Mouse (Mus musculus) kidney, postnatal 25 days (tissue): ENCODE results near the gene Kif11.

Source experiments
- DNase-seq, 2 experiments: peaks; one replicate each; pipeline ENCODE4 v3.0.0; 2021; ENCODE audit warnings: mixed read lengths in 2 of 2

The Kif11 gene

DNA sequence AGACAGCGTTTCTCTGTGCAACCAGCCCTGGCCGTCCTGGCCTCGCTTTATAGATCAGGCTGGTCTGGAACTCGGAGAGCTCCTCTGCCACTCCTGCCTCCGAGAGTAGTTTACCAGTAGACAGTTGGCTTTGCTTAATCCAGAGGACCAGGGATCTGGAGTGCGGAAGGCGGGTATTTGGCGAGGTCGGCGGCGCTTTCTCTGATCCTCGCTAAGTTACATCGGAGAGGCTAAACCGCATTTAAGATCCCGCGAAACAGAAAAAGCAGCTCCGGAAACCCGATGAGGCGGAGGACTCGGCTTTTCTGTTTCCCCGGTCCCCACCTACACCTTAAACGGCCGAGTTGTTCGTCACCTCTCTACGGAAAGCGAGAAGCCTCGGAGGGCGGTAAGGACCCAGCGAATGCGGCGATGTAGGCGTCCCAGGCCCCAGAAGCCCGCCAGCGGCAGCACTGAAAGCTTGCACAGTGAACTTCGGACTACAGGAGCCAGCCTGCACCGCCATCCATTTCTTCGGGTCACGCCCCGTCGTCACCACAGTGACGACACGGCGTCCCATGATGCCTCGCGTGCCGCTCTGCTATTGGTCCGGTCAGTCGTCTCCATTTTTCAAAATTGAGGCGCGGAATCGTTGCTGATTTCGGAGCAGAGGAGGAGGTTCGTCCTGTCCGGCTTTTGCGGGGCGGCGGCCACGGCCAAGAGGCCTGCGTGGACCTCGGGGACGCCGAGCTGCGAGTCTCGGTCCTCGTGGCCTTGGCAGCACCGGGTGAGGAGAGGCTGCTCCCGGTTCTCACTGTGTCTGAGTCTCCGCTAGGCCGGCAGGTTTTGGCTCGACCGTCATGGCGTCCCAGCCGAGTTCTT lies at the start of gene Kif11:
Gene Kif11, plus strand, starts transcription at position 649 of the 861 bp plus-strand sequence.
- peak; percentile 97 to 98 for DNase-seq

DNA sequence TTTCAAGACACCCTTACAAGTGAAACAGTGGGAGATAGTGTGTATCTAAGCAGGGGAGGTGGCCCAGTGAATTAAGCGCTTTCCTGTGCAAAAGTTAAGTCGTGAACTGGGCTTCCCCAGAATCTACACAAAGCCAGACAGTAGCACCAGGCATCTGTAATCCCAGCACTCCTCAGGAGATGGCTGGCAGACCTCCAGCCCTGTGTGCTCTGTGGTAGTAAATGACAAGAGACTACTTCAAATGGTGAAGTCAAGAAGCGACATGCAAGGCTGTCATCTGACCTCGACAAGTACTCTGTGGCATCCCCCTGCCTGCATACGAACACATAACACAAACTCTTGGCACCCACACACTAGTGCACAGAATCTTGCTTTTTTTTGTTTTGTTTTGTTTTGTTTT lies 49.0 kb upstream of the Kif11 start:
- DNase-seq, result no peak

DNA sequence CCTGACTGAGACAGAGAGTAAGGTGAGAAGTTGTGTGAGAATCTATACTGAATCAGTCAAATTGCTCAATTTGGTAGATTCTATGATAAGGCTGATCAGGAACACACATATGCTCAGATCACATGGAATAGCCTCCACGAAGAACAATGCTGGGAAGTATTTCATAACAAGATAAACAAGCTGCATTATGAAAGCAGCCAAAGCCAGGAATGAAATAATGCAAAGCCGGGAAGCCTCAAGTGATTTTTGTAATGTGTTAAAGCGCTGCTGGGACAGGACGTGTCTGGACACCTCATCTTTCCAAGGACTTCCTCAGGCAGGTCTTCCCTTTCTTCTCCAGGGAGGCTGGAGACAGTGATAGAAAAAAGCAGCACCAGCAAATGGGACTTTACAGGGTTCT lies 43.5 kb upstream of the Kif11 start:
- no peak for DNase-seq

DNA sequence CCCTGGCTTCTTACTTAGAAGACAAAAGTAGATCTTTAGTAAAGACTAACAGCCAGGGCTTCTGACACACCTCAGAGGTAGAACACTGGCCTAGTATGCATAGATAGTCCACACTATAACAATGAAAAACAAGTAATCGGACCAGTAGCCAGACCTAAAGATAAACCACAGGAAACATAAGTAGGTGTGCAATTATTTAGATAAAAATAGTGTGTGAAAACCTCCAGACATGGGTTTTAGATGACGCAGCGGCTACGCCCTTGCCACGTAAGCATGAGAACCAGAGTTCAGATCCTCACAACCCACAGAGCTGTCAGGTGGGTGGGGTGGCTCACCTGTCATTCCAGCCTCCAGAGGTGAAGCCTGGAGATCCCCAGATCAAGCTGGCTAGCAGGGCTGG lies 42.8 kb upstream of the Kif11 start:
- DNase-seq, result no peak

DNA sequence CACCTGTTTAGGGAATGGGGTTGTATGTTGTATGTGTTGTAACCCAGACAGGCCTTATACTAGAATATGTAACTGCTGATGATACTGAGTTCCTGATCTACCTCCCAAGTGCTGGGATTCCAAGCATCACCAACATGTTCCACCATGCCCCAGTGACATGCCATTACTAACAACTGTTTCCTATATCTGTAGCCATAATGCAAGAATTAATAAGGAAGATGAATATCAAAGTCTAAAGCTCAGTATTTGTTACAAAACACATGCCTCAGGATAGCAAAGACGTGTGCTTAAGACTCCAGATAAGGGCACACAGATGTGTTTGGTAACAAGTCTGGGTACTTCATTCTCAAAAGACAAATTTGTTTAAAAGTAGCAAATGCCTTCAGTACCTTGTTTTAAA lies 40.8 kb upstream of the Kif11 start:
- DNase-seq, result no peak

DNA sequence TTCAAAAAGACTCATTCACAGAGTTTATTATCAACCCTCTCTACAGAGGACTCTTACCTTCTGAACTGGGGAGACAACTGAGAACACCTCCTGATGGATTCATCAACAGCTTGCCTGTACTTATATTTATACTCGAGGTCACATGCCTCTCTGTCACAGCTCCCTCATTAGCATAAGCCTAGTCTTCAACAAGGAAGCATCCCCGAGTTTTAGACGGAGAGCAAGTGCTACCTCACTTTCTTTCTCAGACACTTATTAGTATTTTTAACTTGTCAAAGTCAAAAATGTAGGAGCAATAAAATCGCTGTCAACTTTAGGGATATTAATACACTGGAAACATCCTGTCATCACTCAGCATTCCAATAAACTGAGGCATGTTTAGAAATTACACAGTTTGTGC lies 38.5 kb upstream of the Kif11 start, which contains the start of gene Ide:
Gene Ide, minus strand, starts transcription at position 101 of the 400 bp plus-strand sequence.
- no peak for DNase-seq

DNA sequence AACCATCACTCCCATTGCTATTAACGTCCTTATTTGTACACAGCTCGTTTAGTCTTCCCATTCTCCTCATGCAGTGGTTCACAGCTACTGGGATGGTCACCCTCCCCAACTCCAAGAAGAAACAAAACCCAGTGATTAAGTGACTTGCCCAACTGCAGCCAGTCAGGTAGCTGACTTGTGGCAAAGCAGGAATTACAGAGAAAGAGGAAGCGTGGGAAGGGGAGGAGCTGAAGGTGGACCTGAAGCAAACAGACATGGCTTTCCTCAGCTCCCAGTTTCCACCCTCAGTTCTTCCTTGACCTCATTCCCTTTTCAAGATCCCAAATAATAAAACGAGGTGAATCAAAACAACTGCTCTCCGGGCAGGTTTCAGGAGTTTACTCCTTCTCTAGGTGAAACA lies 35.7 kb upstream of the Kif11 start:
- no peak for DNase-seq

DNA sequence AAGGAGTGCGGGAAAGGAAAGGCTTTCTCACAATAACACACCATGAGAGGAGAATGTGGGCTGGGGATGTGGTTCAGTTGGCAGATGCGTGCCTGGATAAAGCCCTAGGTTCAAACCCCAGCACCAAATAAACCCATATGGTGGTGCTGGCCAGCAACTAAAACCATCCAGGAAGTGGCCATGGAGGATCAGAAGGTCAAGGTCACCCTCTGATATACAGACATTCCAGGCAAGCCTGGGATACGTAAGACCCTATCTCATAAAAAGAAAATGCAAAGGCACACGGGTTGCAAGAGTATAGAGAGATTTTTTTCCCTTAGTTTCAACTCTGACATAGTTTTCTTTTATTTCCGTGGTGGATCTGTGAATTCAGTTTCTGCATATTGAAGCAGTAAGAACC lies 35.3 kb upstream of the Kif11 start:
- no peak for DNase-seq

DNA sequence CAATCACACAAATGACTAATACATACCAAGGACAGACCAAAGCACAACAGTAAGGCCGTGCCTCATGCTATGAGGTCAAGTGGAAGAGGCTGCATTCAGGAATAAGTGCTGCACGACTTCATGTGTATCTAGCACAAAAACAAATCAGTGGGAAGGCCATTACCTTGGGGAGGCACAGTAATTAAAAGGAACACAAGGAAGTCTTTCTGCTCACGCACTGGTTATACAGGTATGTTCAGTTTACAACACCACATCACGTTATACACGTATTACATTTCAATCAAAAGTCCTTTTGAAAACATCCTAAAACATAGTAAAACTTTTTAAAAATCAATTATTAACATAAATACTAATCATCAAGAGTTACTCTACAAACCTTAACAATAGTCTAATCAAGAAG lies 32.3 kb upstream of the Kif11 start:
- no peak for DNase-seq

DNA sequence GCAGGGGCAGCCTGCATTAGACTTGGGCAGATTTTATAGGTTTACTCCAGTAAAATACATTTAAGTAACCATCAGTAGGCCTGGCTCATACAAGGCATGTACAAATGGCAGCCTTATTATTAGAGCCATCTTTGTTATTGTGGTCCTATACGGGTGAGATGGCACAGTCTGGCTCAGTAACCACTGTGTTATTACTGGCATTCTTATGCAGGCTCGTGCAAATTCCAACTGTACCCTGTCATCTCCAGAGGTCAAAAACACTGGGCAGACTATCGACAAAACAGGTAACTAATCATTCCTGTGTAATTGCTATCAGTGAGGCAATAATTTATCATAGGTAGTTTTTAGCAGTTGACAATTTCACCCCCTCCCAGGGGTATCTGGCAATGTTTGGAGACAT lies 29.9 kb upstream of the Kif11 start:
- DNase-seq, result no peak

DNA sequence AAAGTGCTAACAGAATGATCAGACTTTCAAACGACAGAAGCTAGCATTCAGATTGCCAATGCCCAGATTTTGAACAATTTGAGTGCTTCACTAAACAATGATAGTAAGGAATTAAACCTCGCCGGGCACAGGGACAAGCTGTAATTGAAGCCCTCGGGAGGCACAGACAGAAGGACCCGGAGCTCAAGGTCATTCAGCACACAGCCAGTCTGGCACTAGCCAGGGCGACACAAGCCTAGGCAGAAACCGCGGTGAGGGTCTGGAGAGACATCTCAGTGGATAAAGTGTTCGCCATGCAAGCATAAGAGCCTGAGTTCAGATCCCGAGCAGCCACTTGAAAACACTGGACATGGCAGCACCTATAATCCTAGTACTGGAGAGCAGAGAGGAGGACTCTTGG lies 27.9 kb upstream of the Kif11 start:
- no peak for DNase-seq

DNA sequence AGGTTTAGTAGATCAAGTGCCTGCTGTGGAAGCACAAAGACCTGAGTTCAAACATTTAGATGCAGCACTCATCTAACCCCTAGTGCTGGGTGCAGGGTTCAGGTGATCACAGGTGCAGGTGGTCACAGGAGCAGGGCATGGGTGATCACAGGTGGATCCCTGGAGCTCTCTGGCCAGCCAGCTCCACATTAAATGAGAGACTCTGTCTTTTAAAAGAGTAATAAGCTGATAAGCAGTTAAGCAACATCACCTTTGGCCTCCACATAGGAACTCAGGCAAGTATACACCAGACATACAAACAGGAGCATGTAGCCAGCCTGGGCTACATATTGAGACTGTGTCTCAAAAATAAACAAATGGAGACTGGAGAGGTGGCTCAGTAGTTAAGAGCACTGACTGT lies 27.3 kb upstream of the Kif11 start:
- no peak for DNase-seq

DNA sequence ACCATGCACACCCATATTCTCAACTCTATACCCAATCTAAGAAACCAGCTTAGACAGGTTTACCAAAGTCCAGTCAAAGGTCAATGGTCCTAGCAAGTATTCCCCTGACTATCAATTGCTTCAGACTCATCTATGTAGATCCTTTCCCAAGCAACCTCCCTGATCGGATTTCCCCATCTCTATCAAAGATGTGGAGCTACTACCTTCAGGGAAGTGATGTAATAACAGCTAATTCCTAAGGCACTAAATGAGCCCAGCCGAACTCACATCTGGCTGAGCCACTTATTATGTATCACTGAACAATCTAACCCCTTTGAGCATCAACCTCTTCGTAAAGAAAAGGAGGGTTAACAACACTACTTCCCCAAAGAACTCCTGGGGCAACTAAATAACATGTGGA lies 23.4 kb upstream of the Kif11 start:
- DNase-seq, result no peak

DNA sequence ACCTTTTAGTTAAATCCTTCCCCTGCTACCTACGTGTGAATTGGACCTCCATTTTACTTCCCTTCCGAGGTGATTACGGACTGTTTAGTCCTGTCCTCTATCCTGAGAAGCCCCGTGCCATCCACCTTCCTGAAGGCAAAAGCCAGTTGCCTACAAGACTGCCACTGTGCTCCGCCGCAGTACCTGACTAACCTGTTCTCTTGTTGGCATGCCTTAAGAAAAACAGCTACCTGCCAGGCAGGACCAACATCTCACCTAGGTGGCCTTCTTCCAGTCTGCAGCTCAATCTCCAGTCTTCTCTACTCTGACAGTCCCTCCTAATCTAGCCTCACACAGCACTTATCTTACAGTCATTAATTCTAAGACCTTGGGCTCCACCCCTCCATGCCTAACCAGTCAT lies 22.9 kb upstream of the Kif11 start:
- DNase-seq, result peak in 1 of 2 experiments; percentile 39

DNA sequence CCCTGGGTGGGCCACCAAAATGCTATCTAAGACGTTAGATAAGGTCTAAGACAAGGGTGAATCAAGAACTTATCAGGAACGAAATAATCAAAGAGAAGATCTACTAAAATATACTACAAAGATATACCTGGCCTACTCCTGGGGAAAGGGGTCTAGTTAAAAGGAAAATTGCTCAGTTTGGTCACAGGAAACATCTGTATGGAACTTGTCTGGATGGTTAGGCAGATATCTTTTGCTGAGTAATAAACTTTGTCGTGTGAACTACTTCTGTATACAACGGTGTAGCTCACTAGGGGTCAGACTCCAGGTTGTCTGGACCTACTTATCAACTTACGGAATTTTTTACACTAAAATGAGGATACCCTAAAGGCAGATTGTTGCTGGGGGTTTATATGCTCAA lies 16.2 kb upstream of the Kif11 start:
- DNase-seq, result no peak

DNA sequence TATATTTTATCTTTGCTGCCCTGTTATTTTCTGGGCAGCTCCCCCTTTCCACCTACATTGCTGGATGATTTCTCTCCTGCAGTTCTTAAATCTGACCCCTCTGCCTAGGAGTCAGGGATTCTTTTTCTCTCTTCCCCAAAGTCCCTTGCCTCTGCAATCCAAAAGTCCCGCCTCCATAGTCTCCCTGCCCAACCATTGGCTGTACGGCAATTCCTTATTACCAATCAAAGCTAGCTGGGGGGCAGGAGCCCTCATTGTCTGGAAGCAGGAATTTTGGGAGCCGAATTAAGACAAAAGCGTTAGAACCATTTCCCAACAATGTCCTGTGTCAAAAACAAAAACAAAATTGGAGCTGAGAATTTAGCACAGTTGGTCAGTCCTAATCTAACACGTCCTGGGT lies 13.7 kb upstream of the Kif11 start:
- no peak for DNase-seq

DNA sequence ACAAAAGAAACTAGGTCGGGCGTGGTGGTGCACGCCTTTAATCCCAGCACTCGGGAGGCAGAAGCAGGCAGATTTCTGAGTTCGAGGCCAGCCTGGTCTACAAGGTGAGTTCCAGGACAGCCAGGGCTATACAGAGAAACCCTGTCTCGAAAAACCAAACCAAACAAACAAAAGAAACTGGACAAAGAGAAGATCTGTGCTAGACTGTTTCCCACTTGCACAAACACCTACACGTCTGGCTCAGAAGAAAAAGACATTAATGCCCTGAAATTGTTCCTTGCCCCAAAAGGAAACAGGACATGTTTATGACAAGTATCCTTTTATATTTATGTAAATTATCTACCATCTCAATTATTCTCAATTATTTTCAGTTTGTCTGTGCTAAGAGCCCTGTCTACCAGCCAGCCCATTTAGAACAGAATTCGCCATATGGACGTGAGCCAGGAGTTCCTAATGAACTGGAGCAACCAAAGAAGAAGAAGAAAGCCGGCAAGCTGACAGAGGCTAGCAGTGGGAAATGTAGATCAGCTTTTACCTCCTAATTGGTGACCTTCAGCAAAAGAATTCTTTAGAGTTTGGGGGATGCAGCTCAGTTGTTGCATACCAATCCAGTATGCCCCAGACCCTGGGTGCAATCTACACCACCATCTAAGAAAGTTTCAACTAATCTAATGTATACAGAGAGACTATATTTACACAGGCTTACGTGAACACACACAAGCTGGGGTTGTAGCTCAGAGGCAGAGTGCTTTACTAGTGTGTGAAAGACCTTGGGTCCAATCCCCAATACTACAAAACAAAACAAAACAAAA lies 12.9 kb upstream of the Kif11 start:
- no peak for DNase-seq

DNA sequence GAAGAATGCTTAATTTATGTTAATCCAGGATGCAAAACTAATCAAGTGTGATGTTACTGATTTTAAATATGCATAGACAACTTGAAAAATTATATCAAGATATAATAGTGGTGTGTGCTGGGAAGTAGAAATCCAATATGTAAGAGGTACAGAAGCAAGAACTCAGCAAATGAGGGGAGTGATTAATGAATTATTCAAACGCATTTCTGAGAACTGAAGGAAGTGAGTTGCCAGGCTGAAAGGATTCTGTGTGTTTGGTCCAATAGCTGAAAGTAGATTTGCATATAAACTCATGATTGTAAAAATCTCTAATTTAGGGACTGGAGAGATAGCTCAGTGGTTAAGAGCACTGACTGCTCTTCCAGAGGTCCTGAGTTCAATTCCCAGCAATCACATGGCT lies 7.2 kb upstream of the Kif11 start:
- no peak for DNase-seq

DNA sequence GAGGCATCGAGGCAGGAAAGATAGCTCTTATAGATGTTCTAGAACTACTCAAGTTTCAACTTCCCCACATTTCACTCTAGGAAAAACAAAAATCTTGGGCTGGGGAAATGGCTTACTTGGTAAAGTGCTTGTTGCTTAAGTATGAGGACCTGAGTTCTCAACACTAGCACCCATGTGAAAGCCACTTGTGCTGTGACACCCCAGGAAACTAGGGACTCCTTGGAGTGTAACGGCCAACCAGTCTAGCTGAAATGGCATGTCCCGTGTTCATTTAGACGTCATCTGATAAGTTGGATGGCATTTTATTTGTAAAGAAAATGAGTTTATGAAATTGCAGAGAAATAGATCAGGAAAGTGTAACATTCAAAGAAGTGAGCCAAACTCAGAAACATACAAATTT lies 6.3 kb upstream of the Kif11 start:
- DNase-seq, result no peak

DNA sequence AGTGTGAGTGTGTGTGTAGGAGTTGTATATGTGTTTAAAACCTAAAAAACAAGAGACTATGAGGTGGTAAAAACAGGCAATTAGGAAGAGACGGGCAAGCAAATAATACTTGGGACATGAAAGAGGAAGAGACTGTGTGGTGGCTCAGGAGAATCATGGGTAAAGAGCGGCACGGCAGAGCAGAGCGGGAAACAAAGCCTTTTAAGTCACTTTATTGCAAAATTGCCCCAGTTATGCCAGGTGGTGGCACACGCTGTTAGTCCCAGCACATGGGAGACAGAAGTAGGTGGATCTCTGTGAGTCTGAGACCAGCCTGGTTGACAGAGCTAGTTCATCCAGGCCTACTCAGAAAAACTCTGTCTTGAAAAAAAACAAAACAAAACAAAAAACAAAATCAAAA lies 5.8 kb upstream of the Kif11 start:
- DNase-seq, result no peak

DNA sequence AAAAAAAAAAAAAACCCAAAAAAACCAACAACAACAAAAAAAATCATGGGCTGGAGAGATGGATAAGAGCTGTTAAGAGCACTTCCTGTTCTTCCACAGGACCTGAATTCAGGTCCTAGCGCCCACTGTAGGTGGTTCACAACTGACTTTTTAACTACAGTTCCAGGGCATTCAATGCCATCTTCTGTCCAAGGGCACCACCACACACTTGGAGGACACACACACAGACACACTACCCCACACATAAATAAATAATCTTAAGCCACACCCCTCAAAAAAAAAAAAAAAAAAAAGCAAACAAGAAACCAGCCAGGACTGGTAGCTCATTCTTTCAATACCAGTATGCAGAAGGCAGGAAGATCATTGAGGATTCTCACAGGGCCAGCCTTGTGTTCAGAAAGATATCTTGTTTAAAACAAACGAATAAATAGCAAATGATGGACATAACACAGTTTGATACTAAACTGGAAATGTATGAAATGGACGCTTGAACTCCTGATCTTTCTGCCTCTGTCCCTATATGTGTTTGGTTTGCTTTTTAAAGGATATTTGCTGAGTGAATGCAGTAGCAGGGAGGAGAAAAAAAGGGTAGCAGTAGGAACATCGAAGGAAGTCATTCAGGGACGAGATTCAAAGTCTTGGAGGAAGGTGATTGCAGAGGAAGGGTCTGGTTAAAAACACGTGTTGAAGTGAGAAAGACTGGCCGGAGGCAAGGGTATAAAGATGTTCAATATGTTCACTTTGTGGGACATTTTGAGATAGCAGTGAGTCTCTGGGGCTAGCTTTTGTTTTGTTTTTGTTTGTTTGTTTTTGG lies 1.1 kb upstream of the Kif11 start:
- DNase-seq, result no peak

DNA sequence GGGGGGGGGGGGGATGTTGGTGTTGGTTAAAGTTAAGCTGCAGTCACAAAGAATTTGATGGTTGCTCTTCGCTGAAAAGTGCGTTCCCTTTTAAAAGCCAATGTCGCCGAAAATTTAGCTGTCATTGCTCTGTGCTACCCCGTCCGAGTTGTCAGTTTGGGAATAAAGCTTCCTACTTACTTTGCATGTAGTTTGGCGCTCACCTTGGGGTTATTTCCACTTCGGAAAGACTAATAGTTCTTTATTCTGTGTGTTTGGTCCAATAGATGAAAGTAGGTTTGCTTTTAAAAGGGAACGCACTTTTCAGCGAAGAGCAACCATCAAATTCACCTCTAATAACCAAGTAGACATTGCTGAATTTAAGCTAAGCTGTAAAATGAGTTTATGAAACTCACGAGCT lies 638 bp downstream of the Kif11 start:
- no peak for DNase-seq

DNA sequence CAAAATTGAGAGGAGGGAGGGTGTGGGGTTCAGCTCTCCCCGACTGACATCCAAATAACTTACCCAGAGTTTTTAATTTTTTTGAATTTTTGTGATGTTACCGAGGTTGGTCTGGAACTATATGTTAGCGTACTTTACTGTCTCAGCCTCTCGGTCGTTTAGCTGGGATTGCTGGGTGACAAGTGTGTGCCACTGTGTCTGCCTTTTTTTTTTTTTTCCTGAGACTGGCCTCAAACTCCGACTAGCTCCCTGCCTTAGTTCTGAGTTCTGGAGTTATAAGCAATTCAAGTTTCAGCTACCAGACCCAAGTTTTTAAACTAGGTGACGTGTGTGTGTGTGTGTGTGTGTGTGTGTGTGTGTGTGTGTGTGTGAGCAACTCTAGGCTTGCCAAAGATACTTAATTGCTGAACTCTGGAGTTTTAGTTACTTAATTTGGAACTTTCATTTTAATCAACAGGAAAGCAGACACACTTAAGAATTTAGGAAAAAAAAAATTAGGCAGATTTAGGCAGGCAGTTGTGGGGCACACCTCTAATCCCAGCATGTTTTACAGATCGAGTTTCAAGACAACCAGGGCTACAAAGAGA lies 1.3 kb downstream of the Kif11 start:
- DNase-seq, result no peak
